Mouse (Mus musculus) telencephalon, adult 2 months (tissue): ENCODE measurements around the gene Gm21954.

ENCODE experiments used
- DNase-seq: peaks from one replicate; pipeline ENCODE4 v3.0.0-alpha.2; 2011; ENCODE audit warnings: low read depth, low spot score

Gm21954 gene

DNA sequence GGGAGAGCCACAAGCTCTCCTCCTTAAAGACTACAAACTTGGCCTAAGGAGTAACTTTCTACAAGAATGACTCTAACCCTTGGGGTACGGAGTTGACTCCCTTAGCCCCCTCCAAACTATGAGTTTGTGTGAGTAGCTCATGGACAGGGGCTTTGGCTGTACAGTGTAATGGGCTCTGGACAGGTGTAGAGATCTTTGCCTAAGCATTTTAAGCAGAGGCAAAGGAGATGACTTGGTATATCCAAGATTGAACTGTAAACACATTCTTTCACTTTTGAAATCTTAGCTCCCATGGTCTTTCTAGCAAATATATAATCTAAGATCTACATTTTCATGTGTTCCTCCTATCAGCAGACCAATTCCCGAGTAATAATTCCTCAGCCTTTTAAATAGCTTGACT, at the start of gene Gm21954:
Gene Gm21954, minus strand, starts transcription at position 101 of the 400 bp plus-strand sequence.
- DNase-seq, result no peak

- DNase-seq, result no peak
Measured at GRCm38 (mm10) chr3:55521776-55522175, 49.8 kb upstream of the Gm21954 start.

DNA sequence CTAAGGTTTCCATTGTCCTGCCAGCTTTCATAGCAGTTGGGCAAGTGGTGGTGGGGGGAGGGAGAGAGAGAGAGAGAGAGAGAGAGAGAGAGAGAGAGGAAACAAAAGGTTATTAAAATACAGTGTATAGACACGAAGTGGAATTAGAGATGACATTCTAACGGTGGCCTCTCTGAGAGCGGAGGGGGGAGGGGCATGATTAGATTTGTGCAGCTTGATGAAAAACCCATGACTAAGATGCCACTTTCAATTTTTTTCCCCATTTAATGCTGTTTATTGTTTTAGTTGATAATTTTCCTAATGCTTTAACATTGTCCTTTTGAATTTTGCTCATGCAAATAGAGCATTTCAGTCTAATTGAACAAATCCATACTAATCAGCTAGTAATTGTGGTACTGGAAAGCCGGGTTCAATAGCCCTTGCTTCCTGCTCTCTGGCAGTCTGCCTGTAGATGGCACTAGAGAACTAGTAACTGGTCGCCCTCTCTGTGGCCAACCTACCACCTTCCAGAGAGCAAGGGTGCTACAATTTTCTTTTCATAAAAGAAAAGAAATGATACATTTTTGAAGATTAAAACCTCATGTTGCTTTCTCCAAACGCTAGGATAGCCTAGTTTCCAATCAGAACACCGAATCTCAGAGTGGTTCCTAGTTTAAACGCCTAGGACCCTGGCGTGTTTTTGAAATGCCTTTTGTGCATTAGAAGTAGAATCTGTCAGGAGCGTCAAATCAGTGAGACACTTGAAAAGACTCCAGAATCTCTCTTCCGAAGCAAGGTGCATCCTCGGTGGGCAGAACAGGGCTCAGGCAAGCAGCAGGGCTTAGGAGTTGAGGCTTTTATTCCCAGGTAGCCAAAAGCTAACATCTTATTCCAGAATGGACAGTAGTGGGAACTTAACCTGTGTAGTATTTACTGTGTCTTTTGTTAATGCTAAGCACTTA, 48.5 kb upstream of the Gm21954 start:
- peak; percentile 60 for DNase-seq

DNA sequence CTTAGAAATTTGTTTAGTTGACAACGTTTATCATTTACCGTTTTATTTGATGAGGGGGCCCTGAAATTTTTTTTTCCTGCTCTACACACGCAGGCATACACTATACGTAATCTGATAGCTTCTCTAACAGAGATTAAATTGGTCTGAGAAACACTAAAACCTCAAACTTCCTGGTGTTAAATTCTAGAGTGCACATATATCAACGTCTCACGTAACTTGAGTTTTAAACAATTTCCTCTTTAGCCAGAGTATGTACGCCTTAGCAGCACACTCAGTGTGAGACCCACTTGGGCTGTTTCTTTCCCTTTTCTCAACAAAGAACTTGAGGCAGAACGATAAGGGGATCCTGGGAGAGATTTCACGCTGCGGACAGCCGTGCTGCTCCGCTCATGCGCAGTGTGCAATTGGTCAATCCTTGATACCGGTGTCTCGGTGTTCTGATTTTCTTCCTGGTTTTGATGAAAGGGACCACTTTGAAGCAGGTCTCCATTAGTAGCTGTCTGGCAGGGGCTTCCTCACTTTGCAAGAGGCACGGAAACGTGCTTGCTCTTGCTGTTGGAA, 45.5 kb upstream of the Gm21954 start:
- DNase-seq, result no peak

- DNase-seq, result no peak
Measured at GRCm38 (mm10) chr3:55515966-55516365, 44.0 kb upstream of the Gm21954 start.

DNA sequence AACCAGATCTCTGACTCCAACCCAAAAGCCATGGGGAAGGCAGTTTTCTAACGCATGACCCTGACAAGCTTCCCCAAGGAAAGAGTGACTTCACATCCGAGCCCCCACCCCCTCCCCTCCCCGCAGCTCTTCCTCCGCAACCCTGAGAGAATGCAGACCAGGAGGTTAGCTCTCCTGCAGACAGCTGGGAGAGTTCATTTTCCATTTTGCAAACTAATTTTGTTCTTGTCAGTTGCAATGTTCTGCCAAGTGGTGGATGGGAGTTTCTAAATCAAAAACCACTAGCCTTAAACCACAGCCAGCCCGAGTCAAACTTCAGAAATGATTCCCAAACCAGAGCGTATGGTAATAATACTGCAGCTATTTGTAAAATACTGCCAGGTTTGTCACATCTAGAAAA, 39.6 kb upstream of the Gm21954 start:
- DNase-seq, result peak; percentile 59

DNA sequence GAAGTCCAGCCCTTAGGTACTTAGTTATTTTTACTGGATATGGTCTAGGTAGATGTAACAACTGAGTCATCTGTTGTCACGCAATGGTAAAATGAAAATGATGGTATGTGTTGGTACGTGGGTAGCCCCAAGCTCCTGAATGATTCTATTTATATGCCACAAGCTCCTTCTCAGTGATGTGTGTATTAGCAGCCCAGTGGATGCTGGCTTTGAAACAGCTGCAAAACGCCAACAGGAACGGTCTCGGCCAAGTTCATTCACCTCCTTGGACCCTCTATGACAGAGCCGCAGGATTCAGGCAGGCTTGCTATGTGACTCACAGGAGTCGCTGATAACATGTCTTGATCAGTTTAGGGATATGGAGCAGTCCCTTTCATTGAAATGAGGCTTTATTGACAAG, 38.2 kb upstream of the Gm21954 start:
- no peak for DNase-seq

DNA sequence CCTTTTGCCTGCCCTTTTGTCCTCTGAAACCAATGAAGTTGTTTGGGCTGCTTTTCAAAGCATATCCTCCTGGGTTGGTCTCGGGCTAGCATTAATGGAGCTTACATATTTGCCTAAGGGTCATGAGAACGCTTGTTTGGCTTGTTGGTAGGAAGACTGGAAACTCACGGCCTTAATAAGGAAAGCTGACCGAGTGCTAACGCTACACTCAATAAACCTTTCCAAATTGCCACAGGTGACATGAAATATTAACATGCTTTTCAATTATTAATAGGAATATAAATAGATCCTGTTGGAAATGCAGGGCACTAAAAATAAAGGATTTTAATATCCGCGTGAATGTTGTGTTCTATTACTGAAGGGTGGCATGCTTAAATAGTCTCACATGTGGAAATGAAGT, 27.3 kb upstream of the Gm21954 start:
- no peak for DNase-seq

- no peak for DNase-seq
Measured at GRCm38 (mm10) chr3:55496462-55496941, 24.5 kb upstream of the Gm21954 start.

DNA sequence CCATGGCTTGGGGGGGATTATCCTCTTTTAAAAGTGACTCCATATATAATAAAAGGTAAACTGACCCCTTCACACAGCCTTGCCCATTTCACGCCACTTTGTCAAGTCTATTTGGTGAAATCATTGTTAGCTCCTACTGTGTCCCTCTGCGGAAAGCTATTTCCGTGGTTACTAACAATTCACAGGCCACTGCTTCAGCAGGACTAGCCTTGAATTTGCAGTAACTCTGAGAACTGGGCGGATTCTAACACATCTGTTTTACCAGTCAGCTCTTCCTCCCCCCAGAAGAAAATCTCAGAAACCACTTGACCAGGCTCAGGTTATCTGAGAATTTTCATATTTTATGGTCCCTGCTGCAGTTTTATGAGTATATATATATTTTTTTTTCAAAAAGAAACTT, 23.9 kb upstream of the Gm21954 start:
- no peak for DNase-seq

- DNase-seq, result no peak
Measured at GRCm38 (mm10) chr3:55495231-55495630, 23.2 kb upstream of the Gm21954 start.

DNA sequence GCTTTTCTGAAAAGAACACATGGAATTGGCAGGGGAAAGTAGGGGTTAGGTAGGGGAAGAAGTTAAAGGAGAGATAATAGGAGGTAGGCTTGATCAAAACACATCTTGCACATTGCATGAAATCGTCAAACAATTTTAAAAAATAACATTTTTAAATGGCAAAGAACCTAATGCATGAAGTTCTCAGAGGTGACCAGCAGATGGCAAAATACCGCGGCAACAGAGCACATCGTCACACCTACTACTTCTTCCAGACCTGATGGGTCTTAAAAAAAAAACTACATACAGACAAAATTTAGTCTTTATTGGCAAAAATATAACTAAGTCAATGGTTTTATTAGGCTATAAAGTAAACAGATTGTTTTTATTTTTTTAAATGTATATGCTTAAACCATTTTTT, 22.3 kb upstream of the Gm21954 start:
- peak; percentile 31 for DNase-seq

GRCm38 (mm10) chr3:55492021-55492420, 20.0 kb upstream of the Gm21954 start:
- no peak for DNase-seq

DNA sequence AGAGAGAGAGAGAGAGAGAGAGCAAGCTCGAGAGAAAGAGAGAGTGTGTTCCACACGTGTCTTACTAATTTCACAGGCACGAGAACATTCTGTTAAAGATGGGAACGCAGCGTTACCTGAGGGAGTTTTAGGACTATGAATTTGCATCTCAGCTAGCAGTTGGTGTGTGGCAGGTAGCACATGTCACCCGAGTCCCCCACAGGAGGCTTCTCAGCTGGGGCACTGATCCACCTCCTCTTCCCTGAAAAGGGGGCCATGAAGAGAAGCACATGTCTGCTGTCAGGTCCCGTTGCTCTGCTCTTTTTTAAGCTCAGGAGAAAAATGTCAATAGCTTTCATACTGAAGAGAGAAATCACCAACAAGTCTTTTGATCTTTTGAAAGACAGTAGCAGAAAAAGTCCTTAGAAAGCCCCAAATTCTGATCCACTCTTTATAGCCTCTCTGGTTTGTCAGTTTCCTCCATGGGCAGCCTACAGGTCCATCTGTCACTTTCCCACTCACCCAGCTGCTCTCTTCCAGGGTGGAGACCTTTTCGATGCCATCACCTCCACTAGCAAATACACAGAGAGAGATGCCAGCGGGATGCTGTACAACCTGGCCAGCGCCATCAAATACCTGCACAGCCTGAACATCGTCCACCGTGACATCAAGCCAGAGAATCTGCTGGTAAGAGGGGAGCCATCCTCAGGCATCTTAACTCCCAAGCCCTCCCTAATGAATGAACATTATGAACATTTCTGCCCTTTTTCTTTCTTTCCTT, 17.4 kb upstream of the Gm21954 start:
- DNase-seq, result peak; percentile 46

DNA sequence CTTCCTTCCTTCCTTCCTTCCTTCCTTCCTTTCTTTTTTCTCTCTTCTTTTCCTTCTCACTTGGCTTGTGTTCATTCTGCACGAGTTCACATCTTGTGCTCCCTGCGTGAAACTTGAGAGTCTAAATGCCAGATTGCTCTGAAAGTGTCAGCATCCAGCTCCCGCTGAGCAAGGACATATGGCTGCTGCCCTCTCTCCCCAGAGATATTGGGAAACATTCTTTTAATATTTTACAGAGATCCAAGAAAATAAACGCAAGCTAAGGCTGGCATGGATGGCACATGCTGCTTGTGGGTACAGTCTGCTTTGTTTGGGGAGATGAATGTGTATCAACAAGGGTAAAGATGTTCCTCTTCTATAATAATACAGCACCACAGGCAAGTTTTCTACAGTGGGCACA, 11.3 kb upstream of the Gm21954 start:
- no peak for DNase-seq

DNA sequence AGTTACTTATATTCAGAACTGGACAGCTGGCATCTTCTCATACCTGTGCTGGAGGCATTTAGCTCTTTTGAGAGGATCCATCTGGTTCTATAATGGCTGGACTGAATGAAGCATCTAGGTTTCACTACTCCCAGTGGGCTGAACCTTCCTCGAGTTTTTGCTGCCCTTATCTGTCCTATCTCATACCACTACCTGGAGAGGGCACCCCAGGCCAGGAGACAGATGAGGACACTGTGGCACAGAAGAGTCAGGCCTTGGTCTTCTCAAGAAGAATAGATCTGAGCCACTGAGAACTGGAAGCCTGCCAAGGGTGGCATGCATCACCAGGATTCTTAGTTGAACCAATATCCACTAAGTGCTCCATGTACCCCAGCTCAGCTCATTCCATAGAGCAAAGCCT, 9.1 kb upstream of the Gm21954 start:
- DNase-seq, result no peak

DNA sequence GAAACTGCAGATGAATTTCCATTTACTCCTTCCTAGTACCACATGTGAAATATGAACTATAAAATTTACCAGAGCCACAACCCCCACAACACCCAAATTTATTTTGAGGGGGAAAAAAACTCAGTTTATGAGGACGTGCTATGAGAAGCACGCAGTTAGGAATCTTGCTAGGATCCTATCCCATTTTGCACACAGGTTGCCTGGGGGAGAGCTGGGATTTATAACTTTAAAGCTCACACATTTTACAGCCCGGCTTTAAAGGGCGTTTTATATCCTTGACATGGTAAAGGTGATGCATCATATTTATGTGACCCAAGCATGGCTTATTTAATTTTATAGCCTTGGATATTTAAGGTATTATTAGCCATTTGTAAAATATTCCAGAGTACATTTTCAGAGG, 7.3 kb upstream of the Gm21954 start:
- no peak for DNase-seq

DNA sequence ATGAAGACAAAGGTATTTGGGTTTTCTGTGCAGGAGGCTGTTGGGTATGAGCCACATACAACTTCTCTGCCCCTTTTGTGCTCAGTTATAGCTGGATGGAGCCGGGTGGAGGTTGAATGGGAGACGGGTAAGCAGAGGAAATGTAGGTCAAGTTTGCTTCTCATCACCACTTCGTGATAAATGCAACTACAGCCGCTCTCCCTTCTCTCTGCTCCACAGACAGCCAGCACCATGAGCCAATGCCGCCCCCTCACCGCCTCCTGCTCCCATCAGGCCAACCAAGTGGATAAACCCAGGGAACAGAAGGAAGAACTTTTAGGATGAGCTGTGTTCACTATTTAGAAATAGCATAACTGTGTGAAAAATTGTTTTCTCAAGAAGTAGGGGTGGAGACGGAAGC, 4.7 kb upstream of the Gm21954 start:
- DNase-seq, result peak; percentile 88

DNA sequence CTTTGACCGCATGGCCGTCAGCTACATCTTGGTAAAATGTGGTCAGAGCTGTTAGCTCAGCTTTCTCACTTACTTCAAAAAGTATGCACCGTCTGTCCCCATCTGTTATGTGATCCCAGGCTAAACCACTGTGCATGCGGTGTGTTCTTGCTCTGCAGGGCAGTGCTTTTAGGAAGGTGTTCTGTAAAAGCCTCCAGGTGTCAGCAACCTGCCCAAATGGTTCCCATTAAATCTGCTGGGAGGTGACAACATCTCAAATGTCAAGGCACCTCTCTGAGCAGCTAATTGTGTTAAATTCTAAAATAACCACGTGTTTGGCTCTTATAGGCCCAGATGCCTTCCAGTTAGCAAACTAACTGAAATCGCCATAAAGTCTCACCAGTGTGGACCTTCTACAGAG, 1.1 kb upstream of the Gm21954 start:
- DNase-seq, result no peak

GRCm38 (mm10) chr3:55466348-55466747, 5.7 kb downstream of the Gm21954 start:
- no peak for DNase-seq

DNA sequence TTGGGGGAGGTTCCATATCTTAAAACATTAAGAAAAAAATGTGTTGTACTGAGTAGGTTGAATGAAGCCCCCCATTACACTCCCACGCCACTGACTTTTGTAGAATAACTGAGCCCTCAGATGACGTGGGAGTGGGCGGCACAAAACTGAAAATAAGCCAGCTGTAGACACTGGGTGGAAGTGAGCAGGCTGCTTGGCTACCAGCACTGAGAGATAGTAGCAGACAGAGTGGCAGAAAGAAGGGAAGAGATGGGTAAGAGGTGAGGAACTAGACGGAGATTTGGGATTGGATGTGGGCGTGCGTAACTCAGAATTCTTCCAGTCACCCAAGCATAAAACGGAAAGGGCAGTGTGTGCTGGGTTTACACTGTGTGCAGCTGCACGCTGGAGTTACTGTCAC, 6.2 kb downstream of the Gm21954 start:
- no peak for DNase-seq

DNA sequence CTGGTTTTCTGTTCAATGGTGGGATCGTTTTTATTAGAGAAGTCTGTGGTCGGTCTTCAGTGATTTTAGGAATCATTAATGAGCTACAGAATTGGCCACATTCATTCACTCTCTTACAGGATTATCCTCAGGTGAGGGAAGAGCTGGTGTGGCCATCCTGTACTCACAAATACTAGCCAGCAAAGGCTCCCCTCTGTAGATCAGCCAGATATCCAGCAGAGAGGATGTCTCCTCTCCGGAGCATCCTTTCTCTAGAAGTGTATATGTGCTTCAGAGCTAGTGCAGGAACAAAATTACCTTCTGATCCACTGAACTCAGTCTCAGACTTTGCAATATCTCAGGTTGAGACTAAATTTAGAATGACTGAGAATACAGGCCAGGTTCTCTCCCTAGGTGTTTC, 7.8 kb downstream of the Gm21954 start:
- DNase-seq, result no peak
